Mouse (Mus musculus): ENCODE data around the gene Gprc5c.

DNA sequence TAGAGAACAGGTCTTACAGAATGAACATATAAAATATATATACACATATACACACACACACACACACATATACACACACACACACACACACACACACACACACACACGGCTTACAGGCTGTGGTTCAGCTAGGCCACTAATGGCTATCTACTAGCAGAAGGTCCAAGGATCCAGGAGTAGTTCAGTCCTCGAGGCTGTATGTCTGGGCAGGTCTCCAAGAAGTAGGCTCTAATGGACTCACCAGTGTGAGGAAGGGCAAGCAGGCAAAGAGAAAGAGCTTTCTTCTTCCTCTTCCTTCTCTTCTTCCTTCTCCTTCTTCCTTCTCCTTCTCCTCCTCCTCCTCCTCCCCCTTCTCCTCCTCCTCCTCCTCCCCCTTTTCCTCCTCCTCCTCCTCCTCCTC lies 10.1 kb downstream of the Gprc5c start:
- TF ChIP-seq CTCF (IDR thresholded peaks at IDR 0.05; ENCODE audit: borderline replicate concordance, extremely low read depth, insufficient read depth, insufficient read length) (no peak), POLR2A (IDR thresholded peaks at IDR 0.05; ENCODE audit: borderline replicate concordance, extremely low read depth, insufficient read depth, insufficient read length, poor library complexity, severe bottlenecking) (no peak)
